Mouse (Mus musculus): ENCODE measurements around the gene Il33. TPM values are rescaled to one million over a fixed set of nuclear protein-coding genes. Genes with fewer than 3 reads are reported as not detected.
"Not testable (repeated sequence)": the region's sequence is repeated elsewhere in the genome, so short reads cannot be mapped to it uniquely, and the experiment has no call there.

The Il33 gene
- total RNA-seq, 2 experiments from 2014 or later = 2.5 to 3.4 TPM

- peak; percentile 23 for DNase-seq
Measured at GRCm38 (mm10) chr19:29940239-29940638, 15.3 kb downstream of the Il33 start.

- DNase-seq = no peak
Measured at GRCm38 (mm10) chr19:29941208-29941607, 16.3 kb downstream of the Il33 start.

- DNase-seq = no peak
Measured at GRCm38 (mm10) chr19:29942358-29942757, 17.4 kb downstream of the Il33 start.

GRCm38 (mm10) chr19:29944426-29944825 lies 19.5 kb downstream of the Il33 start:
- no peak for DNase-seq

- DNase-seq = not testable (repeated sequence)
Measured at GRCm38 (mm10) chr19:29944935-29945334, 20.0 kb downstream of the Il33 start.

GRCm38 (mm10) chr19:29945557-29946422 lies 20.9 kb downstream of the Il33 start:
- DNase-seq = no peak

GRCm38 (mm10) chr19:29946423-29946716 lies 21.5 kb downstream of the Il33 start:
- no peak for DNase-seq

- no peak for DNase-seq
Measured at GRCm38 (mm10) chr19:29947056-29947455, 22.1 kb downstream of the Il33 start.

- peak; percentile 87 for DNase-seq
Measured at GRCm38 (mm10) chr19:29947891-29948801, 23.2 kb downstream of the Il33 start.

GRCm38 (mm10) chr19:29952538-29952937 lies 27.6 kb downstream of the Il33 start:
- no peak for DNase-seq

- DNase-seq = no peak
Measured at GRCm38 (mm10) chr19:29953833-29954232, 28.9 kb downstream of the Il33 start.

GRCm38 (mm10) chr19:29955454-29955853 lies 30.5 kb downstream of the Il33 start:
- DNase-seq = no peak

GRCm38 (mm10) chr19:29960906-29961305 lies 36.0 kb downstream of the Il33 start:
- DNase-seq = no peak

GRCm38 (mm10) chr19:29961842-29962241 lies 36.9 kb downstream of the Il33 start:
- no peak for DNase-seq

- no peak for DNase-seq
Measured at GRCm38 (mm10) chr19:29963598-29964092, 38.7 kb downstream of the Il33 start.

GRCm38 (mm10) chr19:29967960-29968359 lies 43.0 kb downstream of the Il33 start:
- no peak for DNase-seq

GRCm38 (mm10) chr19:29973396-29973795 lies 48.5 kb downstream of the Il33 start:
- peak; percentile 18 for DNase-seq

GRCm38 (mm10) chr19:29978847-29979246 lies 53.9 kb downstream of the Il33 start:
- no peak for DNase-seq

- DNase-seq = no peak
Measured at GRCm38 (mm10) chr19:29979452-29980089, 54.7 kb downstream of the Il33 start.

- peak; percentile 40 for DNase-seq
Measured at GRCm38 (mm10) chr19:29984208-29985005, 59.5 kb downstream of the Il33 start.

- DNase-seq = no peak
Measured at GRCm38 (mm10) chr19:29986464-29987091, 61.7 kb downstream of the Il33 start.

Data from heart, postnatal 4 days (tissue).